Mouse (Mus musculus) lung, postnatal 0 days (tissue): ENCODE measurements around the gene Copb1. TPM values are rescaled to one million over a fixed set of nuclear protein-coding genes. Genes with fewer than 3 reads are reported as not detected.
A peak's percentile ranks its signal among the peaks of the same experiment; 100 is the strongest.

Experiments used
- ATAC-seq: fragments of 200-750 bp; cut with Nextera tagmentation; 2 replicates; pipeline ENCODE4 v1.8.0; 2017; ENCODE audit warnings: moderate library complexity
- DNase-seq: peaks from one replicate; pipeline ENCODE4 v3.0.0-alpha.2; 2016; ENCODE audit warnings: low spot score
- H3K27ac ChIP-seq: fragments of 300-500 bp; sonication (generic); 2 replicates; pipeline ENCODE4 v1.5.1; 2014; ENCODE audit warnings: antibody characterized with exemption, mild to moderate bottlenecking, low read length, mixed read lengths
- H3K27me3 ChIP-seq: fragments of 300-500 bp; sonication (generic); replicated peaks from 2 replicates; pipeline ENCODE4 v1.6.1; 2014; ENCODE audit warnings: low read length, mixed read lengths; ENCODE audit not compliant: insufficient read depth
- H3K36me3 ChIP-seq: fragments of 300-500 bp; sonication (generic); 2 replicates; pipeline ENCODE4 v1.6.1; 2014; ENCODE audit warnings: low read length, mixed read lengths; ENCODE audit not compliant: insufficient read depth
- H3K4me1 ChIP-seq: fragments of 300-500 bp; sonication (generic); 2 replicates; pipeline ENCODE4 v1.6.1; 2014; ENCODE audit warnings: antibody characterized with exemption, low read depth, low read length, mixed read lengths; ENCODE audit not compliant: insufficient read depth
- H3K4me2 ChIP-seq: fragments of 300-500 bp; sonication (generic); replicated peaks from 2 replicates; pipeline ENCODE4 v1.6.1; 2014; ENCODE audit warnings: low read depth, mild to moderate bottlenecking, low read length, moderate library complexity, mixed read lengths
- H3K4me3 ChIP-seq: fragments of 300-500 bp; sonication (generic); 2 replicates; pipeline ENCODE4 v1.5.1; 2014; ENCODE audit warnings: low read depth, low read length
- H3K9ac ChIP-seq: fragments of 300-500 bp; sonication (generic); replicated peaks from 2 replicates; pipeline ENCODE4 v1.6.1; 2014; ENCODE audit warnings: low read depth, mild to moderate bottlenecking
- H3K9me3 ChIP-seq: fragments of 300-500 bp; sonication (generic); 2 replicates; pipeline ENCODE4 v1.6.1; 2016; ENCODE audit warnings: low read length, mixed read lengths
- CTCF ChIP-seq: IDR thresholded peaks from 2 replicates; pipeline ENCODE4 v1.5.1; 2016; ENCODE audit warnings: antibody characterized with exemption, mild to moderate bottlenecking
- EP300 ChIP-seq: IDR thresholded peaks from 2 replicates; pipeline ENCODE4 v1.6.1; 2016; ENCODE audit warnings: antibody characterized with exemption, mild to moderate bottlenecking, control low read depth
- WGBS: fragments of 180-500 bp; shearing (Covaris S2); extraction: QIAGEN DNeasy Blood & Tissue Kit; methylation state at CpG from one replicate; pipeline ENCODE4 v1.1.7; 2014; 5-methylcytosine and 5-hydroxymethylcytosine counted together
- polyA plus RNA-seq: library from polyadenylated mRNA; unstranded; fragments of >200 nt; fragmentation: Nextera tagmentation; extraction: Ambion mirVana; gene quantifications from 2 replicates; pipeline ENCODE4 v1.2.1, GENCODE M21; 2015

Copb1 gene
- polyA plus RNA-seq, 1 experiment from 2014 or later: 75.1 TPM

- TF ChIP-seq EP300 (no peak), CTCF (peak; percentile 71)
- H3K27ac ChIP-seq: peak within 1 kb of the TSS; percentile 29
- WGBS: under 1% methylated on average over 38 of the region's 39 CpGs
These were observed 21.7 kb upstream of the Copb1 start, which contains the start of gene Psma1 for GRCm38 (mm10) chr7:114276005-114276752. TSS of gene Psma1 (minus strand) at chr7:114276118.

GRCm38 (mm10) chr7:114275372-114276004, 21.0 kb upstream of the Copb1 start:
- Histone ChIP-seq H3K27me3 (no peaks in the 10 kb centered on the region), H3K4me1 (no peaks in the 10 kb centered on the region), H3K27ac (peak overlapping the region; percentile 29), H3K4me3 (peak overlapping the region; percentile 87), H3K9ac (peak overlapping the region; percentile 87), H3K4me2 (peak overlapping the region; percentile 73), H3K9me3 (no peaks in the 10 kb centered on the region), H3K36me3 (peaks cover 5% of the 10 kb centered on the region; the same call in 1 of the 2 replicates)
- ATAC-seq (no peak; the same call in 1 of the 2 replicates), DNase-seq (peak; percentile 34)
- WGBS: 1% methylated on average over 24 of the region's 24 CpGs
- TF ChIP-seq CTCF (no peak), EP300 (no peak)

More at GRCm38 (mm10) chr7:114276005-114276752, 21.7 kb upstream of the Copb1 start, which contains the start of gene Psma1:
- Histone ChIP-seq H3K9me3 (no peaks in the 10 kb centered on the region), H3K9ac (peak within 1 kb of the TSS; percentile 87), H3K4me3 (peak within 1 kb of the TSS; percentile 87), H3K36me3 (peaks cover 5% of the 10 kb centered on the region; the same call in 1 of the 2 replicates), H3K4me1 (no peaks in the 10 kb centered on the region), H3K27me3 (no peaks in the 10 kb centered on the region), H3K4me2 (peak within 1 kb of the TSS; percentile 73)
- ATAC-seq: peak; percentile 97
- peak; percentile 99 for DNase-seq

- Histone ChIP-seq H3K9me3 (no peaks in the 10 kb centered on the region), H3K4me1 (no peaks in the 10 kb centered on the region), H3K36me3 (peaks cover 40% of the 10 kb centered on the region), H3K27me3 (no peaks in the 10 kb centered on the region), H3K27ac (no peak overlapping the region), H3K4me3 (no peak overlapping the region), H3K9ac (no peak overlapping the region), H3K4me2 (no peak overlapping the region)
- ATAC-seq (no peak), DNase-seq (no peak)
- TF ChIP-seq EP300: no peak
- TF ChIP-seq CTCF: no peak
- 95% methylated on average over 5 of the region's 5 CpGs for WGBS
These were observed 13.9 kb upstream of the Copb1 start for GRCm38 (mm10) chr7:114268446-114268845.

GRCm38 (mm10) chr7:114251684-114252083, 2.8 kb downstream of the Copb1 start:
- TF ChIP-seq CTCF: peak; percentile 47
- no peak for TF ChIP-seq EP300
- ATAC-seq: no peak
- Histone ChIP-seq H3K27me3 (no peaks in the 10 kb centered on the region), H3K4me3 (no peak overlapping the region), H3K9ac (no peak overlapping the region), H3K36me3 (peaks cover 19% of the 10 kb centered on the region), H3K4me2 (no peak overlapping the region), H3K27ac (no peak overlapping the region), H3K9me3 (no peaks in the 10 kb centered on the region), H3K4me1 (no peaks in the 10 kb centered on the region)
- WGBS: 95% methylated on average over 3 of the region's 3 CpGs
- DNase-seq: no peak

- DNase-seq (no peak), ATAC-seq (no peak)
- Histone ChIP-seq H3K36me3 (peaks cover 26% of the 10 kb centered on the region), H3K4me3 (no peak overlapping the region), H3K4me2 (no peak overlapping the region), H3K27me3 (no peaks in the 10 kb centered on the region), H3K9me3 (no peaks in the 10 kb centered on the region), H3K9ac (no peak overlapping the region), H3K27ac (no peak overlapping the region), H3K4me1 (no peaks in the 10 kb centered on the region)
- WGBS: 64% methylated on average over 7 of the region's 7 CpGs
- no peak for TF ChIP-seq EP300
- no peak for TF ChIP-seq CTCF
These were observed 20.5 kb downstream of the Copb1 start for GRCm38 (mm10) chr7:114233980-114234379.

DNA sequence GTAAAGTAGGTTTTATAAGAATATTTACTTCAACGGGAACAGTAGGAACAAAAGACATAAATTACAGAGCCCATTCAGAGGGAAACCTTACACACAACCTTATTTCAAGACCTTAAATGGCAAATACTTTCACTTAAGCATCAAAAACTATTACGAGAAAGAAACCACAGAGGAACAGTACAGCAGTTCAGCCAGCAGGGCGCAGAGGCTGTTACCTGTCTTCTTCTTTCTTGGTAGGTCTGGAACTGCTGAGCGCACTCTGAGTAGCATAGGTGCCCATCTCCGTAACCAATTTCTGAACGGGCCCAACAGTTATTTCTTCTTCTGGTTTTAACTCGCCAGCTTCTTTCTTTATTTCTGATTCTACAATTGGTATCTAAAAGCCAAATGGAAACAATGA, 21.5 kb downstream of the Copb1 start:
- TF ChIP-seq EP300 (no peak), CTCF (peak; percentile 19; the same call in 1 of the 2 replicates)
- H3K27me3 ChIP-seq: no peaks in the 10 kb centered on the region

More for the DNA sequence above, 21.5 kb downstream of the Copb1 start:
- Histone ChIP-seq H3K9ac (no peak overlapping the region), H3K36me3 (peaks cover 20% of the 10 kb centered on the region), H3K4me1 (no peaks in the 10 kb centered on the region), H3K4me2 (no peak overlapping the region), H3K9me3 (no peaks in the 10 kb centered on the region), H3K4me3 (no peak overlapping the region), H3K27ac (no peak overlapping the region)
- WGBS: 86% methylated on average over 7 of the region's 7 CpGs
- no peak for DNase-seq
- no peak for ATAC-seq
